Mouse (Mus musculus): ENCODE results near the gene 2200002J24Rik. TPM values are rescaled to one million over a fixed set of nuclear protein-coding genes. Genes with fewer than 3 reads are reported as not detected.

2200002J24Rik gene
- not detected in 2 replicates for polyA plus RNA-seq (2015; fragmentation: Nextera tagmentation; extraction: Ambion mirVana)

- no peaks in the 10 kb centered on the region for H3K36me3 ChIP-seq
- ATAC-seq (replicated peaks) = no peak
- H3K4me3 ChIP-seq = no peak within 1 kb of the TSS
- H3K9ac ChIP-seq (replicated peaks) = no peak within 1 kb of the TSS
- no peaks in the 10 kb centered on the region for H3K4me1 ChIP-seq
- H3K27ac ChIP-seq (replicated peaks) = no peak within 1 kb of the TSS
- H3K4me2 ChIP-seq (replicated peaks) = no peak within 1 kb of the TSS
- no peaks in the 10 kb centered on the region for H3K9me3 ChIP-seq
- 47% methylated on average over 9 of the region's 9 CpGs for WGBS
- no peaks in the 10 kb centered on the region for H3K27me3 ChIP-seq
Observed at GRCm38 (mm10) chr7:30698589-30698988, at the start of gene 2200002J24Rik. Gene 2200002J24Rik, plus strand, starts transcription at chr7:30698926.

- peak within 1 kb of the TSS; percentile 90 for H3K9ac ChIP-seq (replicated peaks)
- peaks cover 43% of the 10 kb centered on the region for H3K36me3 ChIP-seq
- no peaks in the 10 kb centered on the region for H3K9me3 ChIP-seq
- H3K27ac ChIP-seq (replicated peaks) = peak within 1 kb of the TSS; percentile 74
- peak within 1 kb of the TSS; percentile 69 for H3K4me3 ChIP-seq
- 2% methylated on average over 59 of the region's 59 CpGs for WGBS
- H3K4me1 ChIP-seq = peaks cover 17% of the 10 kb centered on the region
- H3K4me2 ChIP-seq (replicated peaks) = peak within 1 kb of the TSS; percentile 92
- no peaks in the 10 kb centered on the region for H3K27me3 ChIP-seq
- ATAC-seq (replicated peaks) = peak; percentile 99
Observed at GRCm38 (mm10) chr7:30649591-30650540, 48.9 kb upstream of the 2200002J24Rik start, which contains the start of gene Rbm42. Gene Rbm42, minus strand, starts transcription at chr7:30650317.

- H3K4me1 ChIP-seq = peaks cover 14% of the 10 kb centered on the region
- H3K9ac ChIP-seq (replicated peaks) = peak within 1 kb of the TSS; percentile 72
- H3K27me3 ChIP-seq = peaks cover 4% of the 10 kb centered on the region; the same call in 1 of the 2 replicates
- H3K4me3 ChIP-seq = peak within 1 kb of the TSS; percentile 62
- under 1% methylated on average over 34 of the region's 34 CpGs for whole genome bisulfite sequencing
- H3K9me3 ChIP-seq = no peaks in the 10 kb centered on the region
- H3K4me2 ChIP-seq (replicated peaks) = peak within 1 kb of the TSS; percentile 82
- peak within 1 kb of the TSS; percentile 81 for H3K27ac ChIP-seq (replicated peaks)
- ATAC-seq (replicated peaks) = peak; percentile 96
- H3K36me3 ChIP-seq = peaks cover 11% of the 10 kb centered on the region; the same call in 1 of the 2 replicates
Observed at GRCm38 (mm10) chr7:30664529-30665200, 34.1 kb upstream of the 2200002J24Rik start, which contains the start of gene Haus5. Gene Haus5, minus strand, starts transcription at chr7:30664994.

GRCm38 (mm10) chr7:30665321-30665720, 33.4 kb upstream of the 2200002J24Rik start:
- H3K36me3 ChIP-seq = peaks cover 11% of the 10 kb centered on the region; the same call in 1 of the 2 replicates
- WGBS = 10% methylated on average over 11 of the region's 11 CpGs

GRCm38 (mm10) chr7:30669229-30669628, 29.5 kb upstream of the 2200002J24Rik start:
- ATAC-seq (replicated peaks) = no peak
- H3K4me1 ChIP-seq = peaks cover 10% of the 10 kb centered on the region
- H3K27me3 ChIP-seq = peaks cover 4% of the 10 kb centered on the region; the same call in 1 of the 2 replicates
- WGBS = 50% methylated on average over 3 of the region's 3 CpGs
- H3K4me3 ChIP-seq = no peak overlapping the region
- H3K9ac ChIP-seq (replicated peaks) = no peak overlapping the region
- H3K36me3 ChIP-seq = no peaks in the 10 kb centered on the region
- H3K9me3 ChIP-seq = no peaks in the 10 kb centered on the region
- H3K4me2 ChIP-seq (replicated peaks) = no peak overlapping the region
- no peak overlapping the region for H3K27ac ChIP-seq (replicated peaks)

More at GRCm38 (mm10) chr7:30665321-30665720, 33.4 kb upstream of the 2200002J24Rik start:
- ATAC-seq (replicated peaks) = peak; percentile 69
- peak overlapping the region; percentile 82 for H3K4me2 ChIP-seq (replicated peaks)
- H3K9me3 ChIP-seq = no peaks in the 10 kb centered on the region
- peaks cover 4% of the 10 kb centered on the region; the same call in 1 of the 2 replicates for H3K27me3 ChIP-seq
- peaks cover 14% of the 10 kb centered on the region for H3K4me1 ChIP-seq
- H3K4me3 ChIP-seq = peak overlapping the region; percentile 62
- H3K27ac ChIP-seq (replicated peaks) = peak overlapping the region; percentile 81
- H3K9ac ChIP-seq (replicated peaks) = peak overlapping the region; percentile 72

- H3K9me3 ChIP-seq = no peaks in the 10 kb centered on the region
- ATAC-seq (replicated peaks) = no peak
- H3K4me3 ChIP-seq = no peak within 1 kb of the TSS
- WGBS = 82% methylated on average over 9 of the region's 9 CpGs
- no peak within 1 kb of the TSS for H3K27ac ChIP-seq (replicated peaks)
- no peaks in the 10 kb centered on the region for H3K36me3 ChIP-seq
- no peak within 1 kb of the TSS for H3K9ac ChIP-seq (replicated peaks)
- H3K27me3 ChIP-seq = peaks cover 12% of the 10 kb centered on the region; the same call in 1 of the 2 replicates
- H3K4me2 ChIP-seq (replicated peaks) = no peak within 1 kb of the TSS
- H3K4me1 ChIP-seq = no peaks in the 10 kb centered on the region
Observed at GRCm38 (mm10) chr7:30671480-30671879, 27.2 kb upstream of the 2200002J24Rik start, which contains the start of gene Pmis2. Gene Pmis2, minus strand, starts transcription at chr7:30671605.

GRCm38 (mm10) chr7:30678263-30678975, 20.3 kb upstream of the 2200002J24Rik start:
- ATAC-seq (replicated peaks) = no peak
- H3K36me3 ChIP-seq = no peaks in the 10 kb centered on the region
- no peak overlapping the region for H3K9ac ChIP-seq (replicated peaks)
- WGBS = 52% methylated on average over 5 of the region's 5 CpGs
- H3K27me3 ChIP-seq = peaks cover 12% of the 10 kb centered on the region; the same call in 1 of the 2 replicates
- H3K4me3 ChIP-seq = no peak overlapping the region
- H3K27ac ChIP-seq (replicated peaks) = no peak overlapping the region
- no peaks in the 10 kb centered on the region for H3K9me3 ChIP-seq
- no peak overlapping the region for H3K4me2 ChIP-seq (replicated peaks)
- H3K4me1 ChIP-seq = no peaks in the 10 kb centered on the region

GRCm38 (mm10) chr7:30681897-30682296, 16.8 kb upstream of the 2200002J24Rik start:
- H3K4me3 ChIP-seq = no peak overlapping the region
- H3K4me2 ChIP-seq (replicated peaks) = no peak overlapping the region
- H3K27me3 ChIP-seq = peaks cover 7% of the 10 kb centered on the region
- 73% methylated on average over 5 of the region's 5 CpGs for WGBS
- no peaks in the 10 kb centered on the region for H3K9me3 ChIP-seq
- no peak for ATAC-seq (replicated peaks)
- no peak overlapping the region for H3K9ac ChIP-seq (replicated peaks)
- H3K27ac ChIP-seq (replicated peaks) = no peak overlapping the region
- H3K36me3 ChIP-seq = no peaks in the 10 kb centered on the region
- no peaks in the 10 kb centered on the region for H3K4me1 ChIP-seq

GRCm38 (mm10) chr7:30683425-30683824, 15.3 kb upstream of the 2200002J24Rik start:
- no peak for ATAC-seq (replicated peaks)
- peaks cover 20% of the 10 kb centered on the region for H3K27me3 ChIP-seq
- no peak overlapping the region for H3K9ac ChIP-seq (replicated peaks)
- no peak overlapping the region for H3K4me2 ChIP-seq (replicated peaks)
- H3K4me3 ChIP-seq = no peak overlapping the region
- 79% methylated on average over 2 of the region's 2 CpGs for WGBS
- no peaks in the 10 kb centered on the region for H3K4me1 ChIP-seq
- H3K27ac ChIP-seq (replicated peaks) = no peak overlapping the region
- H3K36me3 ChIP-seq = no peaks in the 10 kb centered on the region
- H3K9me3 ChIP-seq = no peaks in the 10 kb centered on the region

- ATAC-seq (replicated peaks) = no peak
- Histone ChIP-seq H3K4me1 (no peaks in the 10 kb centered on the region), H3K9me3 (no peaks in the 10 kb centered on the region), H3K27ac (replicated peaks) (no peak overlapping the region), H3K4me2 (replicated peaks) (no peak overlapping the region), H3K36me3 (no peaks in the 10 kb centered on the region), H3K4me3 (no peak overlapping the region), H3K9ac (replicated peaks) (no peak overlapping the region), H3K27me3 (peaks cover 16% of the 10 kb centered on the region)
- 78% methylated on average over 6 of the region's 6 CpGs for WGBS
Observed at GRCm38 (mm10) chr7:30688325-30688724, 10.4 kb upstream of the 2200002J24Rik start.

- Histone ChIP-seq H3K27ac (replicated peaks) (no peak overlapping the region), H3K9ac (replicated peaks) (no peak overlapping the region), H3K4me1 (no peaks in the 10 kb centered on the region), H3K36me3 (no peaks in the 10 kb centered on the region), H3K27me3 (no peaks in the 10 kb centered on the region), H3K4me3 (no peak overlapping the region), H3K9me3 (no peaks in the 10 kb centered on the region), H3K4me2 (replicated peaks) (no peak overlapping the region)
- 71% methylated on average over 5 of the region's 5 CpGs for WGBS
- ATAC-seq (replicated peaks) = no peak
Observed at GRCm38 (mm10) chr7:30698101-30698500, 625 bp upstream of the 2200002J24Rik start.

Data from forebrain, embryonic 15.5 days (tissue).